Mouse (Mus musculus) lung, embryonic 16.5 days (tissue): Measurements from ENCODE around the gene Arid5a. TPM values are rescaled to one million over a fixed set of nuclear protein-coding genes. Genes with fewer than 3 reads are reported as not detected.

Experiments used
- ATAC-seq: fragments of 200-750 bp; cut with Nextera tagmentation; 2 replicates; pipeline ENCODE4 v1.8.0; 2017; ENCODE audit warnings: low read depth, mild to moderate bottlenecking, moderate library complexity
- H3K27ac ChIP-seq: fragments of 300-500 bp; sonication (generic); 2 replicates; pipeline ENCODE4 v1.5.1; 2014; ENCODE audit warnings: mild to moderate bottlenecking, control low read depth, low read length
- H3K27me3 ChIP-seq: fragments of 300-500 bp; sonication (generic); 2 replicates; pipeline ENCODE4 v1.6.1; 2014; ENCODE audit warnings: low read depth, low read length, mixed read lengths; ENCODE audit not compliant: control insufficient read depth, insufficient read depth
- H3K36me3 ChIP-seq: fragments of 300-500 bp; sonication (generic); 2 replicates; pipeline ENCODE4 v1.6.1; 2014; ENCODE audit warnings: low read length; ENCODE audit not compliant: control insufficient read depth, insufficient read depth
- H3K4me1 ChIP-seq: fragments of 300-500 bp; sonication (generic); replicated peaks from 2 replicates; pipeline ENCODE4 v1.6.1; 2014; ENCODE audit warnings: low read length, mixed read lengths; ENCODE audit not compliant: control insufficient read depth, insufficient read depth
- H3K4me2 ChIP-seq: fragments of 300-500 bp; sonication (generic); 2 replicates; pipeline ENCODE4 v1.6.1; 2014; ENCODE audit warnings: low read depth, low read length, control low read depth
- H3K4me3 ChIP-seq: fragments of 300-500 bp; sonication (generic); 2 replicates; pipeline ENCODE4 v1.5.1; 2014; ENCODE audit warnings: mild to moderate bottlenecking, low read length, control low read depth
- H3K9ac ChIP-seq: fragments of 300-500 bp; sonication (generic); 2 replicates; pipeline ENCODE4 v1.6.1; 2014; ENCODE audit warnings: low read length, control low read depth
- H3K9me3 ChIP-seq: fragments of 300-500 bp; sonication (generic); 2 replicates; pipeline ENCODE4 v1.6.1; 2016; ENCODE audit warnings: low read length; ENCODE audit not compliant: control insufficient read depth
- WGBS: fragments of 180-500 bp; shearing (Covaris S2); extraction: QIAGEN DNeasy Blood & Tissue Kit; methylation state at CpG from one replicate; pipeline ENCODE4 v1.1.7; 2014; 5-methylcytosine and 5-hydroxymethylcytosine counted together
- polyA plus RNA-seq: library from polyadenylated mRNA; unstranded; fragments of >200 nt; fragmentation: Nextera tagmentation; extraction: Ambion mirVana; gene quantifications from 2 replicates; pipeline ENCODE4 v1.2.1, GENCODE M21; 2015

Gene Arid5a
- polyA plus RNA-seq, 1 experiment from 2014 or later: 10.9 TPM

DNA sequence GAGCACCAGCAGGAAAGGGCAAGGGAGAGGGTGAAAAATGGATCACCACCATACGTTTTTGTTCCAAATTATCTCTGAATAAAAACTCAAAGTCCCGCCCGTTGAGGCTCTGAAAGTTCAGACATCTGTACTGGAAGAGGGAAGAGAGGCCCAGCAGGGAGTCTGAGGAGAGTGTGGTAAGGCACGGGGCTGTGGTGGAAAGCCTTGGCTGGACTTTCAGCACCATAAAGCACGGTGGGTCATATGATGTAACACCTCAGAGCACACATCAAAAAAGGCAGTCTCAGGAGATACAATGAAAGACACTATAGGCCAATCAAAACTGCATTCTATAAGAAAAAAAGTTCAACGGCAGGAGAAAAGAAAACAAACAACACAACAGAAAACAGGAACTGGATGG, 24.2 kb downstream of the Arid5a start:
- Histone ChIP-seq H3K4me1 (no peaks in the 10 kb centered on the region), H3K36me3 (peaks cover 14% of the 10 kb centered on the region)
- 73% methylated on average over 6 of the region's 6 CpGs for WGBS

DNA sequence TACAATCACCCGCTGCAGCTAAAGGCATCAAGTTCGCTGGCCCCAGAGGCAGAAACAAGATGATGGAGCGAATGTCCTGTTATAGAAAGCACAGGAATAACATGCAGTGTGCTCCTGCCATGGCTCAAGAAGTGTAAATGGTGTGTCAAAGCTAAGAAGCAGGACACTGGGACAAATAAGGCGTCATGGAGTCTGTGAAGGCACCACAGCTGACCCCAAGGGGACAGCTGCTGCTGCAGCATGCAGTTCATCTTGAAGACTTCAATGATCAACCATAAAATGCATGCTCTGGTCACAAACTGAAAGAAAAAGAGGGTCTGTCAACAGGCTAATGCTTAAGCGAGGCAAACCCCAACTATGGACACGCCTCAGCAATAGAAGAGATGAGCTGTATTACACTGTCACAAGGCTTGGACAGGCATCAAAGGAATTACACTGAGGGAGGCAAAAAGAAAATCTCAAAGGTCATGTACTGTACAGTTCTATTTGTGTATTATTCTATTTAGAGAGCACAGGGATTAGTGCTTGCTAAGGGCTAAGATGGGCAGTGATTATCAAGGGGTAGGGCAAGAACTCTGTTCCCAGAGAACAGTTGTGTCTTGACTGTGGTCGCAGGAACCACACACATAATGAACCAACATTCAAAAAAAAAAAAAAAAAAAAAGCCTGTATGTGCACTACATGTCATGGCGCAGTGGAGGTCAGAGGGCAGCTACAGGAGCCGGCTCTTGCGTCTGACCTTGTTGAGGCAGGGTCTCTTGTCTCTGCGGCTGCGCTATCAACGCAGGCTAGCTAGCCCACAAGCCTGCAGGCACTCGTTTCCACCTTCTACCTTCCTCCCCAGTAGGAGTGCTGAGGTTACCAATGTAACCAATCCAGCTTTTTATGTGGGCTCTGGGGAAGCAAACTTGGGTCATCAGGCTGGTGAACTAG, 25.7 kb downstream of the Arid5a start:
- H3K9me3 ChIP-seq: no peaks in the 10 kb centered on the region
- no peak overlapping the region for H3K4me3 ChIP-seq
- H3K36me3 ChIP-seq: peaks cover 27% of the 10 kb centered on the region
- no peak overlapping the region for H3K4me2 ChIP-seq
- ATAC-seq: no peak
- WGBS: 74% methylated on average over 14 of the region's 14 CpGs
- H3K4me1 ChIP-seq: no peaks in the 10 kb centered on the region
- H3K9ac ChIP-seq: no peak overlapping the region
- no peak overlapping the region for H3K27ac ChIP-seq
- H3K27me3 ChIP-seq: no peaks in the 10 kb centered on the region

More for the DNA sequence above, 24.2 kb downstream of the Arid5a start:
- no peak overlapping the region for H3K4me3 ChIP-seq
- ATAC-seq: no peak
- H3K27ac ChIP-seq: no peak overlapping the region
- H3K9ac ChIP-seq: no peak overlapping the region
- H3K9me3 ChIP-seq: no peaks in the 10 kb centered on the region
- H3K27me3 ChIP-seq: no peaks in the 10 kb centered on the region
- no peak overlapping the region for H3K4me2 ChIP-seq

DNA sequence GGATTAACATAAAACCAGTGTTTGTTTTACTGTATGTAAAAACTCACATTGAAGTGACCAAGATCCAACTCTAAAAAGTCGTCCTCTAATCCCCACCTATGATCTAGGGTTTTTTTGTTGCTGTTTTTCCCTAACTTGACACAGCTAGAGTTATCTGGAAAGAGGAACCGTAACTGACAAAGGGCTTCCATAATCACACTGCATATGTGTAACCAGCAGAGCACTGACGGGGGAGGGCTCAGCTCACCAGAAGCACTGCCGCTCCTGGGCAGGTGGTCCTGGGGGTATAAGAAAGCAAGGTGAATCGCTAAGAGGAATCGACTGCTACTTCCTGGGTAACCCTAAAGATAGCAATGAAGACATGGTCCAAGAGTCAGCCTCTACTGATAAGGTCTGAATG, 35.0 kb downstream of the Arid5a start:
- Histone ChIP-seq H3K27ac (no peak overlapping the region), H3K4me3 (no peak overlapping the region), H3K9me3 (no peaks in the 10 kb centered on the region), H3K9ac (no peak overlapping the region), H3K27me3 (no peaks in the 10 kb centered on the region), H3K4me2 (no peak overlapping the region), H3K36me3 (peaks cover 65% of the 10 kb centered on the region), H3K4me1 (no peaks in the 10 kb centered on the region)
- 92% methylated on average over 6 of the region's 6 CpGs for WGBS
- ATAC-seq: no peak

DNA sequence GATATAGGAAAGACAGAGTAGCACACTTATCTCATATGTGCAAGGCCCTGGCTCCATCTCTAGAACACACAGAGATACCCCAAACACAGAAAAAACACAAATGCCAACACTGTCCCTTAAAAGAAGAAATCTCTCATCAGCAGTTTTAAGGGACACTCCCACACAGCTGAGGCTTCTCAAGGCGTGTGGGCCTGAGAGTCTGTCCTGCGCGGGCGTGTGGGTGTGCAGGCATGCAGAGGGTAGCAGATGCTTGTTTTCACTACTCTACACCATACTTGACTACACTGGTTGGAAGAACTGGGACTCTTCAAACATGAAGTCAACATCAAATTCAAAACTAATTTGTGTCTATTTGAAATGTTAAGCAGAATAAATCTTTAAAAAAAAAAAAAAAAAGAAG, 44.8 kb downstream of the Arid5a start:
- Histone ChIP-seq H3K4me2 (no peak overlapping the region), H3K9me3 (no peaks in the 10 kb centered on the region), H3K27ac (no peak overlapping the region), H3K9ac (no peak overlapping the region), H3K36me3 (peaks cover 64% of the 10 kb centered on the region), H3K4me1 (no peaks in the 10 kb centered on the region), H3K27me3 (no peaks in the 10 kb centered on the region), H3K4me3 (no peak overlapping the region)
- no peak for ATAC-seq
- WGBS: 89% methylated on average over 4 of the region's 4 CpGs

DNA sequence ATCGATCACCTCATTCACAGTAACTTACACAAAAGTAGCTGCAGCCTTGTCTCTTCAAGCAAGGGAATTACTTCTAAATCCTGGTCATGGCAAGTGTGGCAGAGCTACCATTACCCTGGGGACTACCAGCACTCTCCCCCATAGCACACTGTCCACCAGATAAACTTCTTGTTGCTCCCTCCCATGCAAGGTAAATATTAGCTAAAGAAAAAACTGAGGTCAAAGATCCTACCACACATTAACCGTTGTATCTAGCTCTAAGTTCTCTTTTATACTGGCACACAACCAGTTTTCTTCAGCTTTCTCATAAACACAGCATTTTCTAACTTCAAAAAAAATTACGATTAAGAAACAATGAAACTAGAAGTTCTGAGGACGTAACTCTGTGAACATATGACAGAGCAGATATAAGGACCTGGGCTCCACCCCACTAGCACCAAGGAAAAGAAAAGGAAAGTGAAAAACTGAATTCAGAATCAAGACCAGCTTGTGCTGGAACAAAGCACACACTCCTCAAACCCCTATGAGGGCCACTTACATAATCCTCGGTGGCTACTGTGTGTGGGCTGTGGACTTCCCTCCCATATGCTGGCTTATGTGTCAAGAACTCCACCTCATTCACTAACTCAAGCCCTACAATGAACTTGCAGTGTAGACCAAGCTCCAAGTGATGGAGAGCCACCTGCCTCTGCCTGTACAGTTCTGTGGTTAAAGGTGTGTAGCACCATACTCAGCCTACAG, 49.6 kb downstream of the Arid5a start:
- peaks cover 46% of the 10 kb centered on the region for H3K36me3 ChIP-seq
- no peak overlapping the region for H3K9ac ChIP-seq
- no peak overlapping the region for H3K4me3 ChIP-seq
- H3K27ac ChIP-seq: no peak overlapping the region
- H3K4me1 ChIP-seq: no peaks in the 10 kb centered on the region
- H3K9me3 ChIP-seq: no peaks in the 10 kb centered on the region
- no peaks in the 10 kb centered on the region for H3K27me3 ChIP-seq
- ATAC-seq: no peak
- WGBS: 78% methylated on average over 5 of the region's 5 CpGs
- H3K4me2 ChIP-seq: no peak overlapping the region

DNA sequence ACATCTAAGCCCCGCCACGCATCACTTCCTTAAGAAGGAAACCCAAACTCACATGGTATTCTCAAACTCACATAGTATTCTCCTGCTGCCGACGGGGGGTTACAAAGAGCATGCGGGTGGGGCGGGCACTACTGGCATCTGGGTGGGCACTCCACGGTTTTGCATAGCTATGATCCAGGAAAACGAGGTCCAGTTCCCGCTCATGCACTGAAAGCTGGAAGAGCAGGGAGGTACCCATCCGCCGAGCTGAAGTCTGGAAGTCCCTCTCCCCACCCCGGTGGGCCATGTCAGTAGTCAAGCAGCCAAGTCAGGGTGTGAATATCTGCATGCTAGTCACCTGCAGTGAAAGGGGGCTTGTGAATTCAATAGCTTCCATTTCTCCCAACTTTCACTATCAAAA, 60.2 kb downstream of the Arid5a start:
- 43% methylated on average over 12 of the region's 12 CpGs for WGBS
- no peak overlapping the region for H3K27ac ChIP-seq
- H3K9me3 ChIP-seq: no peaks in the 10 kb centered on the region
- no peaks in the 10 kb centered on the region for H3K27me3 ChIP-seq
- H3K9ac ChIP-seq: peak overlapping the region; percentile 94
- ATAC-seq: no peak
- H3K4me3 ChIP-seq: peak overlapping the region; percentile 89
- H3K4me2 ChIP-seq: peak overlapping the region; percentile 85
- H3K4me1 ChIP-seq: peaks cover 9% of the 10 kb centered on the region
- peaks cover 12% of the 10 kb centered on the region; the same call in 1 of the 2 replicates for H3K36me3 ChIP-seq

- Histone ChIP-seq H3K9me3 (no peaks in the 10 kb centered on the region), H3K4me1 (peaks cover 9% of the 10 kb centered on the region), H3K4me3 (peak overlapping the region; percentile 89), H3K9ac (peak overlapping the region; percentile 94), H3K27me3 (no peaks in the 10 kb centered on the region), H3K36me3 (peaks cover 9% of the 10 kb centered on the region; the same call in 1 of the 2 replicates), H3K4me2 (peak overlapping the region; percentile 85), H3K27ac (peak overlapping the region; percentile 72)
- WGBS: 4% methylated on average over 43 of the region's 55 CpGs
- peak; percentile 92 for ATAC-seq
Observed at GRCm38 (mm10) chr1:36368112-36368968, 60.8 kb downstream of the Arid5a start.

GRCm38 (mm10) chr1:36368969-36369645, 61.6 kb downstream of the Arid5a start, which contains the start of gene Kansl3:
Gene Kansl3 (minus strand): TSS chr1:36369181.
- Histone ChIP-seq H3K9me3 (no peaks in the 10 kb centered on the region), H3K27me3 (no peaks in the 10 kb centered on the region), H3K4me1 (peaks cover 9% of the 10 kb centered on the region), H3K36me3 (peaks cover 3% of the 10 kb centered on the region; the same call in 1 of the 2 replicates), H3K4me2 (peak within 1 kb of the TSS; percentile 85), H3K4me3 (peak within 1 kb of the TSS; percentile 89), H3K9ac (peak within 1 kb of the TSS; percentile 94), H3K27ac (peak within 1 kb of the TSS; percentile 72)
- peak; percentile 92 for ATAC-seq
- 3% methylated on average over 61 of the region's 61 CpGs for WGBS
